Mouse (Mus musculus) neural tube, embryonic 14.5 days (tissue): ENCODE results near the gene Lpin2. TPM values are rescaled to one million over a fixed set of nuclear protein-coding genes. Genes with fewer than 3 reads are reported as not detected.
A peak's percentile ranks its signal among the peaks of the same experiment; 100 is the strongest.

Experiments used
- ATAC-seq: fragments of 200-750 bp; cut with Nextera tagmentation; 2 replicates; pipeline ENCODE4 v1.8.0; 2017; ENCODE audit warnings: low read depth, mild to moderate bottlenecking, moderate TSS enrichment, moderate library complexity
- H3K27ac ChIP-seq: fragments of 300-500 bp; sonication (generic); 2 replicates; pipeline ENCODE4 v1.5.1; 2014; ENCODE audit warnings: low read depth, mild to moderate bottlenecking, control low read depth, low read length, moderate library complexity, mixed read lengths
- H3K27me3 ChIP-seq: fragments of 300-500 bp; sonication (generic); 2 replicates; pipeline ENCODE4 v1.6.1; 2014; ENCODE audit warnings: low read length; ENCODE audit not compliant: control insufficient read depth, insufficient read depth
- H3K36me3 ChIP-seq: fragments of 300-500 bp; sonication (generic); 2 replicates; pipeline ENCODE4 v1.6.1; 2014; ENCODE audit warnings: low read length, mixed read lengths; ENCODE audit not compliant: control insufficient read depth, insufficient read depth
- H3K4me1 ChIP-seq: fragments of 300-500 bp; sonication (generic); 2 replicates; pipeline ENCODE4 v1.6.1; 2014; ENCODE audit warnings: low read length; ENCODE audit not compliant: control insufficient read depth, insufficient read depth
- H3K4me2 ChIP-seq: fragments of 300-500 bp; sonication (generic); 2 replicates; pipeline ENCODE4 v1.6.1; 2014; ENCODE audit warnings: mild to moderate bottlenecking, low read depth, low read length, control low read depth
- H3K4me3 ChIP-seq: fragments of 300-500 bp; sonication (generic); 2 replicates; pipeline ENCODE4 v1.5.1; 2014; ENCODE audit warnings: low read depth, low read length, control low read depth, mixed read lengths
- H3K9ac ChIP-seq: fragments of 300-500 bp; sonication (generic); replicated peaks from 2 replicates; pipeline ENCODE4 v1.6.1; 2014; ENCODE audit warnings: low read depth, mild to moderate bottlenecking, control low read depth, low read length, mixed read lengths
- H3K9me3 ChIP-seq: fragments of 300-500 bp; sonication (generic); 2 replicates; pipeline ENCODE4 v1.6.1; 2016; ENCODE audit warnings: low read length; ENCODE audit not compliant: control insufficient read depth
- WGBS: fragments of 180-500 bp; shearing (Covaris S2); extraction: QIAGEN DNeasy Blood & Tissue Kit; methylation state at CpG from one replicate; pipeline ENCODE4 v1.1.7; 2014; 5-methylcytosine and 5-hydroxymethylcytosine counted together
- polyA plus RNA-seq: library from polyadenylated mRNA; unstranded; fragments of >200 nt; fragmentation: Nextera tagmentation; extraction: Ambion mirVana; gene quantifications from 2 replicates; pipeline ENCODE4 v1.2.1, GENCODE M21; 2014

The Lpin2 gene
- polyA plus RNA-seq, 1 experiment from 2014 or later: 52.4 TPM

DNA sequence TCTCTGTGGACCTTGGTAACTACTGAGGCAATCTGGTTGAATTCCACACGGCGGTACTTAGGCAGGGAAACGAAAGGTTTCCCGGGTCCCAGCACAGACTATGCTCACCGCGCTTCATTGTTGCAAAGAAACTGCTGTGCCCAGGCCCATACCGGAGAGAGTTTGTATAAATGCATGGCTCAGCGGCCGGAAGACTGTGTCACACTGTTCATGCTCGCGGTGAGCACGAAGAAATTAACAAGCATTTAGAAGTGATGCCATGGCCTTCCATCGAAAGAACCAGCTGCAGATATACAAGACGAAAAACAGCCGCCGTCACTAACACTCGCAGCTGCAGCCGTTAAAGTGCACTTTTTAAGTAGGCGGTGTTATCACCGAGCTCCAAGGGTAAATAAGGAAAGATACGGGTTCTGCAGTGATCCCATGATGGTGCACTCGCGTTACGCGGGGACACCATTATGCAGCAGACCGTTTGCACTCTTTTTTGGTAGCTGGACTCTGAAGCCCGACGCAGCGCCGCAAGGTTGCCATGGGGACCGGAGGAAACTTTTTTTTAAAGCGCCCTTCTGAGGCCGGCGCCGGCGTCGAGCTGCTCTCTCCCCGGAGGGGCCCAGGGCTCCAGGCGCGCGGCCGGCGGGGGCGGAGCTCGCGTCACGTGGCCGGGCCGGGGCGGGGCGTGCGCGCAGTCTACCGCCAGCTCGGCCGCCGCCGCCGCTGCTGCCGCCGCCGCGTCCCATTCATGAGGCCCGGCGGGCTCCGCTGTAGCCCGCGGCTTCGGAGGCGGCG lies 704 bp downstream of the Lpin2 start:
- Histone ChIP-seq H3K36me3 (no peaks in the 10 kb centered on the region), H3K4me2 (peak overlapping the region; percentile 86), H3K9ac (peak overlapping the region; percentile 91), H3K27ac (peak overlapping the region; percentile 91), H3K4me1 (peaks cover 12% of the 10 kb centered on the region), H3K4me3 (peak overlapping the region; percentile 76), H3K27me3 (no peaks in the 10 kb centered on the region), H3K9me3 (no peaks in the 10 kb centered on the region)
- WGBS: under 1% methylated on average over 58 of the region's 71 CpGs
- ATAC-seq: peak; percentile 95

GRCm38 (mm10) chr17:71183657-71184261 lies 1.4 kb downstream of the Lpin2 start:
- Histone ChIP-seq H3K9ac (peak overlapping the region; percentile 91), H3K4me2 (peak overlapping the region; percentile 86), H3K4me3 (peak overlapping the region; percentile 76), H3K27ac (peak overlapping the region; percentile 91), H3K27me3 (no peaks in the 10 kb centered on the region), H3K4me1 (peaks cover 12% of the 10 kb centered on the region), H3K36me3 (no peaks in the 10 kb centered on the region), H3K9me3 (no peaks in the 10 kb centered on the region)
- WGBS: under 1% methylated on average over 40 of the region's 79 CpGs
- ATAC-seq: no peak; the same call in none of the 2 replicates

DNA sequence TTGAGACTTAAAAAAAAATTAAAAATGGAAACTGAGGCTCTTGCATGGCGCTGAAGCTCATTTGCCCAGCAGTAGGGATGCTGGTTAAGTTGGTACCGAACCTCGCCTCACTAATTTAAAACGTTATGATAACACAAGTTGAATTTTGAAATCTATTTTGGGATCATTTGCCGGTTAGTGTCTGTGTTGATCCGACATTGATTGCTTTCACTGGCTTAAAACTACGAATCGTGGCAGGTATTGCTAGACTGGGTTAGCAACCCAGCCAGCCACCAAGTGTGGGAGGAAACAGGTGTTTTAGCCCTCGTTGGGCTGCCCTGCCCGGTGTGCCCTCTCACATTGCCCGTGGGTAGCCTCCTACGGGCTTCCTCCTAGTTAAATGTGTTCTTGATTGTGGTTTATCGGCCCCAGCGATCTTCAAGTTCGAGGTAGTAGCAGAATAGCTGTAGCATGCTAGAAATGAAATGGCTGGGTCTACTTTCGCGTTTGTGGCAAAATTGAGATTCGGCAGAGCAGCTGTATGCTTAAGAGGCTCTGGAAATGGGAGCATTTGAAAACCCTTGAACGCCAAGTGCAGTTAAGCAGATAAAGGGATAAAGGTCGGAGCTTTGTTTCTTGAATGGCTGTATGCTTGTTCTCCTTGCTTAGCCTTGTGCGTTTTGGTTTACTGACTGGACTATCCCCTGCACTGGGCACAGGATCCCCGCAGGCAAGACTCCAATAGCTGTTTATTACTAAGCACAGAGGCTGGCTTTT lies 2.2 kb downstream of the Lpin2 start:
- no peaks in the 10 kb centered on the region for H3K36me3 ChIP-seq
- ATAC-seq: no peak
- H3K4me3 ChIP-seq: peak overlapping the region; percentile 76
- H3K27me3 ChIP-seq: no peaks in the 10 kb centered on the region
- no peaks in the 10 kb centered on the region for H3K9me3 ChIP-seq
- 10% methylated on average over 22 of the region's 22 CpGs for WGBS
- peak overlapping the region; percentile 91 for H3K9ac ChIP-seq
- peaks cover 12% of the 10 kb centered on the region for H3K4me1 ChIP-seq
- H3K27ac ChIP-seq: no peak overlapping the region
- H3K4me2 ChIP-seq: peak overlapping the region; percentile 86

DNA sequence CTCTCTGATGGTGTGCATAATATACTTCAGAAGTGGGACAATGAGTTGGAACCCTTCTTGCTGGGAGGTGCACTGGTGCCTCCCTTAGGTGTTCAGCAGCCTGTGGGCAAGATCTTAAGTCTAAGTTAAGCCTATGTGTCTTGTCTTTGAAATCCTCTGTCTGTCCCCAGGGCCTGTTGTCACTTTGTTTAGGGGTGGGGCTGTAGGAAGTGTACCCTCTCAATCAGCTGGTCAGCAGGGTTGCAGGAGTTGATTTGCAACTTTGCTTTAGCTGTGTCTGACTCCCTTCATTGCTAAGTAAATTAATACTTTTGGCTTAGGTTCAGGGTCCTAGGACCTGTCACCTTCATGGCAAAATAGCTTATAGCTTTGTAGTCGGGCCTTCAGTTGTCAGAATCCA lies 3.0 kb downstream of the Lpin2 start:
- Histone ChIP-seq H3K4me1 (peaks cover 12% of the 10 kb centered on the region), H3K4me2 (peak overlapping the region; percentile 86), H3K4me3 (no peak overlapping the region; the same call in 1 of the 2 replicates), H3K27me3 (no peaks in the 10 kb centered on the region), H3K27ac (no peak overlapping the region), H3K9ac (no peak overlapping the region), H3K9me3 (no peaks in the 10 kb centered on the region), H3K36me3 (no peaks in the 10 kb centered on the region)
- no peak for ATAC-seq
- 86% methylated on average over 1 of the region's 1 CpGs for WGBS

DNA sequence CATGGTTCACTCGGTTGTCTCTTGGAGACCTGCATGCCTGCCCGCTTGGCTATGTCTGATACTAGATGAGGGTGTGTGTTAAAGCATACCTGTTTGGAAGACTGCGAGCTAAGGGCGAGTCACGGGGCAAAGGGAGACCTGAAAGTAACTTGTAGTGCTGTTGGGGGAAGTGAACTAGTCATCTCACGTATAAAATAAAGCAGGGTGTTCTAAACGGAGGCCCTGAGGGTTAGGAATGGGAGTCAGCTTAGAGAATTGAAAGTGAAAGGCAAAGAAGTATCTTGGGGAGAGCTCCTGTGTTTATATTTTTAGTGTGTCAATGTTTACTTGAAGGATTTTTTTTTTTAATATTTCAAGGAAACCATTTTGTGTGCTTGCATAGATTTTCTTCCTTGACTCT lies 8.2 kb downstream of the Lpin2 start:
- Histone ChIP-seq H3K4me2 (no peak overlapping the region), H3K36me3 (no peaks in the 10 kb centered on the region), H3K4me3 (no peak overlapping the region), H3K27ac (no peak overlapping the region), H3K9ac (no peak overlapping the region), H3K4me1 (peaks cover 3% of the 10 kb centered on the region; the same call in 1 of the 2 replicates), H3K9me3 (no peaks in the 10 kb centered on the region), H3K27me3 (no peaks in the 10 kb centered on the region)
- ATAC-seq: no peak
- WGBS: 95% methylated on average over 7 of the region's 7 CpGs

GRCm38 (mm10) chr17:71191063-71191462 lies 8.7 kb downstream of the Lpin2 start:
- 99% methylated on average over 2 of the region's 2 CpGs for WGBS

DNA sequence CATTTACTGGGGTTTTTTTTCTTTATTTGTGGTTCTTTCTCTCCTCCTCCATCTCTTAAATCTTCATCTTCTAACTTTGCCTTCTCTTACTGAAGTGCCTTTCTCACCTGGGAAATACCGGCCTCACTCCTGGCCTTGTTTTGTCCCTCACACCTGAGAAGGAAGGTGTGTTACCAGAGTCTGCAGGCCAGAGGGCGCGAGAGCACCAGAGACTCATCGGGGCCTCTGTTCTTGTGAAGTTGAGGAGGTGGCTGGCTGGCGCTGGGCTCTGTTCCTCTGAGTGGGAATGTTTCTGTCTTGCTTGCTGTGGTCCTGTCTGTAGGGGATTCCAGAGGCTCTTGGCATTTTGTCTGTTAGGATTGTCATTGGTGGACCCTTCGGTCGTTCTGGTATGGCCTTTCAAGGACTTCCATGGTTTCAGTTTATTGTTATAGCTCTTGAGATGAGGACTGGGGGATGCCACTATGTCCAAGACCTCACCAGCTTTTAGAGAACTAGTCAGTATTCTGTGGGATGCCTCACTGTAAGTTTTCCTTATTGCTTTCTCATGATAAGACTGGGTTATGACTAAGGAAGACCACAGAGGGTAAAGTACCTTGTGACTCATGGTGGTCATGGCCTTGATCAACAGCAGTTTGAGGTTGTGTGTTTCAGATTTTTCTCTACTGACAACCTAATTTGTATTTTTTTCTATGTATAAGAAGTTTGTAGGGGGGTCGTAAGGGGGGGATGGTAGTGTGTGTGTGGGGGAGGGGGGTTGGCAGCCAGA lies 9.5 kb downstream of the Lpin2 start:
- H3K4me2 ChIP-seq: no peak overlapping the region
- H3K9ac ChIP-seq: no peak overlapping the region
- H3K9me3 ChIP-seq: no peaks in the 10 kb centered on the region
- H3K4me1 ChIP-seq: 0 out of 2 replicates have a peak, but pooled peaks cover 5% of the 10 kb centered on the region
- no peak overlapping the region for H3K4me3 ChIP-seq
- WGBS: 86% methylated on average over 8 of the region's 8 CpGs
- no peaks in the 10 kb centered on the region for H3K27me3 ChIP-seq
- H3K27ac ChIP-seq: no peak overlapping the region
- no peaks in the 10 kb centered on the region for H3K36me3 ChIP-seq
- ATAC-seq: no peak

More at GRCm38 (mm10) chr17:71191063-71191462, 8.7 kb downstream of the Lpin2 start:
- H3K27ac ChIP-seq: no peak overlapping the region
- no peak overlapping the region for H3K9ac ChIP-seq
- no peak overlapping the region for H3K4me3 ChIP-seq
- no peak for ATAC-seq
- H3K4me2 ChIP-seq: no peak overlapping the region
- H3K4me1 ChIP-seq: 0 out of 2 replicates have a peak, but pooled peaks cover 5% of the 10 kb centered on the region
- no peaks in the 10 kb centered on the region for H3K27me3 ChIP-seq
- H3K9me3 ChIP-seq: no peaks in the 10 kb centered on the region
- no peaks in the 10 kb centered on the region for H3K36me3 ChIP-seq

DNA sequence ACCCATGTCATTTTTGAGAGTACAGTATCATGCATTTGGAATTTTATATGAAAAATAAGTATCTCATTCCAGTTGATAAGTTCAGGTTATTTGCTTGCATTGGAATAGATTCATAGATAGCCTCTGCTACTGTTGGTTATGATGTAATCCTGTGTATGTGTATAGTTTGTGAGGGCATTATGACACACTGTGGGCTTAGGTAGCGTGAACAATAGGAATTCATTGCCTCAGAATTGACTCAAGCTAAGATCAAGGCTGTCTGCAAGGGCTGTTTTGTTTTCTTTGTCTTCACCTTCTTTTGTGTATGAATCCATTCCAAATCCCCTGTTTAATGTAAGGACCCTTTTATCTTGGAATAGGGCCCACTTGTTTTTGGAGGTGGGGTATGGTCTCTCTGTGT lies 10.7 kb downstream of the Lpin2 start:
- no peak overlapping the region for H3K4me3 ChIP-seq
- ATAC-seq: no peak
- 91% methylated on average over 1 of the region's 1 CpGs for WGBS
- H3K9ac ChIP-seq: no peak overlapping the region
- 0 out of 2 replicates have a peak, but pooled peaks cover 5% of the 10 kb centered on the region for H3K4me1 ChIP-seq
- no peaks in the 10 kb centered on the region for H3K36me3 ChIP-seq
- no peak overlapping the region for H3K4me2 ChIP-seq
- H3K27ac ChIP-seq: no peak overlapping the region
- H3K27me3 ChIP-seq: no peaks in the 10 kb centered on the region
- H3K9me3 ChIP-seq: no peaks in the 10 kb centered on the region
